Mouse (Mus musculus): ENCODE results near the gene Slc30a5.

Slc30a5 gene

DNA sequence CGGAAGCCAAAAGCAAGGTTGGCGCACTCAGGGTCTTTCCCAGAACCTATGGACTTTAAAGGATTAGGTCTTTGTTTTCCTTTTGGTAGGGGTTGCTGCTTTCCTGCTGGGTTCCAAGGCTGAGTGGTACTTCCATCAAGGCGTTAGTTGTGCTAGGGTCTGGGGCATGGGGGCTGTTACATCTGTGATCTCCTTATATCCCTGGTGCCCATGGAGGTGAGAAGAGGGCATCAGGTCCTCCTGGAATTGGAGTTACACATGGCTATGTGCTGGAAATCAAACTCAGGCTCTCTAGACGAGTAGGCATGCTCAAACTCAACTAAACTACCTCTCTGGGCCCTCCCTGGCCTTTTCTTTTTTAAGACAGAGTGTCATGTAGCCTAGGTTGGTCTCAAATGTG is 79.0 kb downstream of the Slc30a5 start:
- no peak for DNase-seq

DNA sequence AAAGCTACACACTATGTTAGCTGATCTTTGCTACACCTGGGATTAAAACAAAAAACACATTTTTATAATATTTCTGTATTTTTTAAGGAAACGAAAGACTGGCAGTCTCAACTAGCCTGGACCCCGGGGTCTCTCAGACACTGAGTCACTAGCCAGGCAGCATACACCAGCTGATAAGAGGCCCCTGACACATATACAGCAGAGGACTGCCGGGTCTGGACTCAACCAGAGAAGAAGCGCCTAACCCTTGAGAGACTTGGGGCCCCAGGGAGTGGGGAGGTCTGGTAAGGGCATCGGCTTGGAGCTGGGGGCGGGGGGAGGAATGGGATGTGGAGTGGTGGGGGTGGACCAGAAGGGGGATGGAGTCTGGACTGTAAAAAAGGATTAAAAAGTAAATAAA is 80.2 kb downstream of the Slc30a5 start:
- DNase-seq: no peak
